Mouse (Mus musculus) hindbrain, embryonic 16.5 days (tissue): ENCODE results near the gene Gnaz. TPM values are rescaled to one million over a fixed set of nuclear protein-coding genes. Genes with fewer than 3 reads are reported as not detected.

Experiments used
- ATAC-seq: fragments of 200-750 bp; cut with Nextera tagmentation; 2 replicates; pipeline ENCODE4 v1.8.0; 2017; ENCODE audit warnings: moderate TSS enrichment, moderate library complexity
- H3K27ac ChIP-seq: fragments of 300-500 bp; sonication (generic); 2 replicates; pipeline ENCODE4 v1.5.1; 2014; ENCODE audit warnings: low read depth, mild to moderate bottlenecking, control low read depth, low read length, moderate library complexity
- H3K27me3 ChIP-seq: fragments of 300-500 bp; sonication (generic); replicated peaks from 2 replicates; pipeline ENCODE4 v1.6.1; 2014; ENCODE audit warnings: low read length; ENCODE audit not compliant: control insufficient read depth, insufficient read depth
- H3K36me3 ChIP-seq: fragments of 300-500 bp; sonication (generic); 2 replicates; pipeline ENCODE4 v1.6.1; 2014; ENCODE audit warnings: mild to moderate bottlenecking, low read length, moderate library complexity, mixed read lengths; ENCODE audit not compliant: control insufficient read depth, insufficient read depth
- H3K4me1 ChIP-seq: fragments of 300-500 bp; sonication (generic); 2 replicates; pipeline ENCODE4 v1.6.1; 2014; ENCODE audit warnings: low read depth, low read length; ENCODE audit not compliant: control insufficient read depth, insufficient read depth
- H3K4me2 ChIP-seq: fragments of 300-500 bp; sonication (generic); 2 replicates; pipeline ENCODE4 v1.6.1; 2014; ENCODE audit warnings: mild to moderate bottlenecking, low read length, control low read depth, moderate library complexity
- H3K4me3 ChIP-seq: fragments of 300-500 bp; sonication (generic); 2 replicates; pipeline ENCODE4 v1.5.1; 2014; ENCODE audit warnings: mild to moderate bottlenecking, low read length, control low read depth, moderate library complexity
- H3K9ac ChIP-seq: fragments of 300-500 bp; sonication (generic); 2 replicates; pipeline ENCODE4 v1.6.1; 2014; ENCODE audit warnings: low read depth, mild to moderate bottlenecking, control low read depth, low read length, moderate library complexity
- H3K9me3 ChIP-seq: fragments of 300-500 bp; sonication (generic); 2 replicates; pipeline ENCODE4 v1.6.1; 2014; ENCODE audit warnings: mild to moderate bottlenecking, low read length, moderate library complexity; ENCODE audit not compliant: control insufficient read depth
- WGBS: fragments of 180-500 bp; shearing (Covaris S2); extraction: QIAGEN DNeasy Blood & Tissue Kit; methylation state at CpG from one replicate; pipeline ENCODE4 v1.1.7; 2014; 5-methylcytosine and 5-hydroxymethylcytosine counted together
- polyA plus RNA-seq: library from polyadenylated mRNA; unstranded; fragments of >200 nt; fragmentation: Nextera tagmentation; extraction: Ambion mirVana; gene quantifications from 2 replicates; pipeline ENCODE4 v1.2.1, GENCODE M21; 2015

The Gnaz gene
- polyA plus RNA-seq, 1 experiment from 2014 or later, result 96.0 TPM

DNA sequence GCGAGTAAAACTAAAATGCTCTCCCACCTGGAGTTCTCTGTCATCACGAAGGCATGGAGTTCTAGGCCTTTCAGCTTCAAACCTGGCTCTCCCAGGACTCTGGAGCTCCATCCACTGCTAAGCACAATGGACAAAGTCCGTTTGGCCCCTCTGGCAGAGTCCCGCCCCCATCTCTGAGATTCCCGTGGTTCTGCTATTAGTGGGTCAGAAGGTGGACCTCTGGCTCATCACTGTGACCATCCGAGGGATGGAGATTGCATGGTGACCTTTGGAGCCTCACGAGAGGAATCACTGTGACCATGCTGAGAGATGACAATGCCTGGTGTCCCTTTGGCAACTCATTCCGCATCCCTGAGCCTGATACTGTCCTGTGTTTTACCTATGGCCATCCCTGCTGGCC lies 85.9 kb downstream of the Gnaz start:
- peaks cover 4% of the 10 kb centered on the region for H3K4me1 ChIP-seq

DNA sequence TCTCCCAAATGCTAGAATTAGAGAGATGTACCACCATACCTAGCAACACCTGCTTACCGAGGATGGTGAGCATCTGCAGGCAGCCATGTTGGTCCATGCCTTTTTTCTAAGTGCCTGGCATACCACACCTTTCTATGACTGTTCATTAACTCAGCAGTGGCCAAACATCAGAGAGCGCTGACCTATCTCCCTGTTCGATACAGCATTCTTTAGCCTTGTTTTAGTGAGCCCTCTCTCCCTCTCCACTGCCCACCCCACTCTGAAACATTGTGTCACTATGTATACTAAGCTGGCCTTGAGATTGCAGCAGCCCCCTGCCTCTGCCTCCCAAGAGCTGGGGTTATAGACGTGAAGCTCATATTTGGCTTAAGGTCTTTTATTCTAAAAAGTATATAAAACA lies 86.7 kb downstream of the Gnaz start:
- Histone ChIP-seq H3K9me3 (no peaks in the 10 kb centered on the region), H3K27ac (no peak overlapping the region), H3K4me2 (no peak overlapping the region), H3K4me1 (peaks cover 4% of the 10 kb centered on the region), H3K36me3 (no peaks in the 10 kb centered on the region; the same call in 1 of the 2 replicates), H3K9ac (no peak overlapping the region), H3K4me3 (no peak overlapping the region), H3K27me3 (no peaks in the 10 kb centered on the region)
- 92% methylated on average over 4 of the region's 4 CpGs for WGBS
- ATAC-seq, result no peak

More for the DNA sequence above, 85.9 kb downstream of the Gnaz start:
- Histone ChIP-seq H3K36me3 (no peaks in the 10 kb centered on the region; the same call in 1 of the 2 replicates), H3K4me3 (no peak overlapping the region), H3K4me2 (no peak overlapping the region), H3K9ac (no peak overlapping the region), H3K9me3 (no peaks in the 10 kb centered on the region), H3K27me3 (no peaks in the 10 kb centered on the region), H3K27ac (no peak overlapping the region)
- 77% methylated on average over 8 of the region's 8 CpGs for WGBS
- ATAC-seq, result no peak

DNA sequence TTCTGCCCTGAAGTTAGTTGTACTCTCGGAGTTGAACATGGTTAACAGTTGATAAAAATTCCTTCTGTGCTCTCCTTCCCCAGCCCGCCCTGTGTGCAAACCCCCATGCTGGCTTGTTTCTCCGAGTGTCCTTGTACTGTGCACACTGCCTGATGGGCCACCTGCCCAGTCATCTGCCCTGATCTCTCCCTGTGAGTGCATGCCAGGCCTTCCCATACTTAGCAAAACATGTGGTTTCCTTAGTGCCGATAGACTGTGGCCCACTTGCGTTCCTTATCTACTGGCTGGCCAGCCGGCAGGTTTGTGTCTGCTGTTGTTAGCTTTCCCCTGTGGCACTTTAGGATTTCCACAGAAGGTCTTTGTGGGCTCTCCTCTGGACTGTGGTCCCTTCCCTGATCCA lies 87.1 kb downstream of the Gnaz start:
- WGBS, result 63% methylated on average over 6 of the region's 6 CpGs
- H3K27me3 ChIP-seq, result no peaks in the 10 kb centered on the region
- no peak overlapping the region for H3K27ac ChIP-seq
- H3K4me1 ChIP-seq, result peaks cover 4% of the 10 kb centered on the region
- H3K9ac ChIP-seq, result no peak overlapping the region
- no peaks in the 10 kb centered on the region for H3K9me3 ChIP-seq
- H3K36me3 ChIP-seq, result no peaks in the 10 kb centered on the region; the same call in 1 of the 2 replicates
- no peak for ATAC-seq
- H3K4me3 ChIP-seq, result no peak overlapping the region
- H3K4me2 ChIP-seq, result no peak overlapping the region

DNA sequence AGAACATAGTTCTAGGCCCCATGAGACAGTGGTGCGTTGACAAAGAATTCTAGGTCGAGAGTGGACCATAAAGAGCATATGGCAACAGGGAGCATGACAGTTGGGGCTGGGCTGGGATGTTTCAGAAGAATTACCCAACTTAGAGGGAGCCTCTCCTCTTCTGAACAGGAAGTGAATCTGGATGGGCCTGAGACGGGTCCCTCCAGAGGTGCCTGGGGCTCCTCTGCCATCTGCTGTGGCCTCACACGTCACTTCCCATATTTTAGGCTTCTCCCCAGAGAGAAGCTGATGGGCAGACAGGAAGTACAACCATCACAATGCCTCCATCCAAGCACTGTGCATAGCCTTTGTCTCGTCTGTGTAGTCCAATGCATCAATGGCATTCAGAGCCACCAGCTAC lies 88.7 kb downstream of the Gnaz start:
- Histone ChIP-seq H3K27ac (no peak overlapping the region), H3K9ac (no peak overlapping the region), H3K27me3 (no peaks in the 10 kb centered on the region), H3K4me2 (no peak overlapping the region), H3K4me3 (no peak overlapping the region), H3K36me3 (no peaks in the 10 kb centered on the region), H3K9me3 (no peaks in the 10 kb centered on the region), H3K4me1 (peaks cover 10% of the 10 kb centered on the region)
- WGBS, result 67% methylated on average over 4 of the region's 5 CpGs
- ATAC-seq, result no peak

DNA sequence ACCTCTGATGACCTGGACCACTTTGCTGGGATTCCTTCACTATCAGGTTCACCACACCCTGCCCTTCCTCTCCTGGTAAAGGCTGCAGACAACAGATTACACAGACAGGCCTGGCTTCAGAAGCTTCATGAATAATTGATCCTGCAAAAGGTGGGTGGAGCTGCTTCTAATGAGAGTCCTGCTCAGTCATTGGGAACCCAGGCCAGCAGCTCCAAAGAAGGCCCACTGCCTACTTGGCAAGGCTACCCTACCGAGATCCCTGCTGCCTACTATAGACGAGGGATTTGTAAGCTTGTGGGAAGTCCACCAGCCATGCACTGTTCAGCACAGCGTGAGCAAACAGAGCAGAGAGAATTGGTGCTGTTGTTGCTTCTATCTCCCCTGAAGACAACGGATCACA lies 89.3 kb downstream of the Gnaz start:
- ATAC-seq, result peak; percentile 27
- H3K9ac ChIP-seq, result no peak overlapping the region
- no peak overlapping the region for H3K27ac ChIP-seq
- under 1% methylated on average over 4 of the region's 4 CpGs for WGBS
- no peak overlapping the region for H3K4me2 ChIP-seq
- H3K4me1 ChIP-seq, result peaks cover 10% of the 10 kb centered on the region
- no peaks in the 10 kb centered on the region for H3K36me3 ChIP-seq
- no peaks in the 10 kb centered on the region for H3K27me3 ChIP-seq
- H3K4me3 ChIP-seq, result no peak overlapping the region
- no peaks in the 10 kb centered on the region for H3K9me3 ChIP-seq

DNA sequence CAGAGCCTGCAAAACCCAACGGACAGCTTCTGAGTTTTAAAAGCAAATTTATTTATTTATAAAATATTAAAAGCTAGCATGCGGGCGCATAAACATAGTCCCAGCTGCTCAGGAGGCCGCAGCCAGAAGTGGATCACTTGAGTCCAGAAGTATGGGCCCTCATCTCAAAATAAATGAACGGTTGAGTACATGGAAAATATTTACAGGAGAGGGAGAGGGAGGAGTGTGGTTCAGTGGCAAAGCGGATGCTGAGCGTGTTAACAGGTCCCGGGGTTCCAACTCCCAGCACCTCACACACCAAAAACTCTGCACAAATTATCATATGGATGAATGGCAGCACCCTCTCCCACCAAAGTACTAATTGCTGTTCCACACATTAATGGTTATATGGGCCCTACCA lies 91.4 kb downstream of the Gnaz start:
- Histone ChIP-seq H3K27me3 (no peaks in the 10 kb centered on the region), H3K27ac (no peak overlapping the region), H3K36me3 (no peaks in the 10 kb centered on the region), H3K4me1 (peaks cover 21% of the 10 kb centered on the region), H3K9ac (no peak overlapping the region), H3K9me3 (no peaks in the 10 kb centered on the region), H3K4me3 (no peak overlapping the region), H3K4me2 (no peak overlapping the region)
- 88% methylated on average over 8 of the region's 8 CpGs for WGBS
- ATAC-seq, result no peak

DNA sequence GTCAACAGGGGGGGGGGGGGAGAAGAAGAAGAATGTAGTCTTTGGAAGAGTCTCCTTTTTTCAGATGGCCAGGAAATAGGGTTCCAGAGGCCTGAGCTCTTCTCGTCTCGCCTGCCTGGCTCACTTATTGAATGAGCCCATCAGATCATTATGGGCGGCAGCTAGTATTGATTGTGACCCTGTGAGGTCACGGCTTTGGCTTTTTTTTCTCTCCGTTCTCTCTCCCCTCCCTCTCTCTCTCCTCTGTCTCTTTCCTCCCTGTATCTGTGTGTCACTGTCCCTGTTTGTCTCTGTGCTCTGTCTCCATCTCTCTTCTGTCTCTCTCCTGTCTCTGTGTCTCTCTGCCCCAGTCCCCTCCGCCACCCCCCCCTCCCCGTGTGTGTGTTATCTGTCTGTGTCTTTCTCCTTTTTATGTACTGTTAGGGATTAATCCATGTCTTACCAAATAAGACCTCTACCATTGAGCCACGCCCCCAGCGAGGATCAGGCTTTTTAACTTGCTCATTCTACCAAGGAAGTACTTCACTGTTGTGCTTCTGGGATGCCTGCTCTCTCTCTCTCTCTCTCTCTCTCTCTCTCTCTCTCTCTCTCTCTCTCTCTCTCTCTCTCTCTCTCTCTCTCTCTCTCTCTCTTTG lies 91.9 kb downstream of the Gnaz start:
- peaks cover 27% of the 10 kb centered on the region for H3K4me1 ChIP-seq
- H3K27me3 ChIP-seq, result no peaks in the 10 kb centered on the region
- no peak overlapping the region for H3K9ac ChIP-seq
- ATAC-seq, result no peak
- H3K36me3 ChIP-seq, result no peaks in the 10 kb centered on the region
- no peak overlapping the region for H3K27ac ChIP-seq
- no peaks in the 10 kb centered on the region for H3K9me3 ChIP-seq
- WGBS, result 18% methylated on average over 9 of the region's 9 CpGs
- no peak overlapping the region for H3K4me3 ChIP-seq
- H3K4me2 ChIP-seq, result no peak overlapping the region

DNA sequence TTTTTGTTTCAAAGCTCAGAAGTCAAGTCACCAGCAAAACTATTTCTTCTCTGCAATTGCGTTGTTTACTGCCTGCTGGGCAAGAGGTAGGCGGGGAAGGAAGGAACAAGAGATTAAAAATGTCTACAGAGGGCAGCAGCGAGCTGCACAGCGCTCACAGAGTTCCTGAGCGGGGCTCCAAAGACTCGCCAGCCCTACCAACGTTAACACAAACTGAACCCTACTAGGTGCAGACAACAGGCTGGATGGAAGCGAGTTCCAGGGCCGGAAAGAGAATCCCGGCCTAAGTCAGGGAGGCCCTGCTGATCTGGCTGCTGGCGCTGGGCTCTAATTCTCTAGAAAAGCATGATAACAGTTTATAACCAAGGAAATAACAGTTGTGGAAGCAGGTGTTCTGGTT lies 92.4 kb downstream of the Gnaz start:
- WGBS, result under 1% methylated on average over 11 of the region's 11 CpGs
- Histone ChIP-seq H3K4me2 (peak overlapping the region; percentile 72), H3K27ac (no peak overlapping the region), H3K4me1 (peaks cover 31% of the 10 kb centered on the region), H3K9me3 (no peaks in the 10 kb centered on the region), H3K9ac (no peak overlapping the region), H3K27me3 (no peaks in the 10 kb centered on the region), H3K36me3 (no peaks in the 10 kb centered on the region), H3K4me3 (no peak overlapping the region; the same call in 1 of the 2 replicates)
- ATAC-seq, result peak; percentile 34; the same call in 1 of the 2 replicates

DNA sequence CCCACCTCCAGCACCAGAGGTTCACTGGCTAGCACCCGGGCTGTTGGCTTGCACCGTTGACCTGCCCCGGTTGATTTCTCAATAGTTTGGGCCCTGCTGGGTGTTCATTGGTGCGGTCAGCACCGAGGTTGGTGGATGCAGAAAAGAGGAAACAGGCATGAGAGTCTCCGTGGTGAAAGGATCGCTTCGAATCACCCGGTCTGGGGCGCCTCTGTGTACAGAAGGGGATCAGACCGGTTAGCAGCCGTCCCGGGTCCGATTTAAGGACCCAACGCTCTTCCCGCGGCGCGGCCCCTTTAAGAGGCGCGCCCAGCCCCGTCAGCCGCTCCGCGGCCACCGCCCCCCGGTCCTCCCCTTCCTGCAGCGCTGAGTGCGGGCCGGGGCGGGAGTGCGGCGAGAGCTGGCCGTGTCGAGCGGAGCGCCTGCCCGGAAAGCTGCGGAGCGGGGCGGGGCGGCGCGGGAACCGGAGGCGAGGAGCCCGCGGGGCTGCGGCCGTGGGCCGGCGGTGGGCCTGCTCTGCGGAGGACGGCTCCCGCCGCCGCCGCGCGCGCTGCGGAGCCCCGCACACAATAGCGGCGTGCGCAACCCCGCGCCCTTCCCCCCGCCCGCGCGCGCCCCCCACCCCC lies 93.4 kb downstream of the Gnaz start, which contains the start of gene Bcr:
Gene Bcr (plus strand): TSS at position 376 of the 626 bp plus-strand sequence.
- Histone ChIP-seq H3K36me3 (no peaks in the 10 kb centered on the region), H3K4me3 (peak within 1 kb of the TSS; percentile 79), H3K4me1 (peaks cover 39% of the 10 kb centered on the region), H3K27ac (peak within 1 kb of the TSS; percentile 90), H3K4me2 (peak within 1 kb of the TSS; percentile 72), H3K27me3 (no peaks in the 10 kb centered on the region), H3K9ac (peak within 1 kb of the TSS; percentile 91), H3K9me3 (no peaks in the 10 kb centered on the region)
- ATAC-seq, result peak; percentile 84
- WGBS, result 2% methylated on average over 29 of the region's 73 CpGs
